8 mouse cellular contexts compared by ENCODE assay signal in genomic region chr11:73281528-73282027, GRCm38 (mm10). TPM values are rescaled to one million over a fixed set of nuclear protein-coding genes. Genes with fewer than 3 reads are reported as not detected.
A peak's percentile ranks its signal among the peaks of the same experiment; 100 is the strongest.
DNase-seq lines count a peak whose midpoint lies in the region; ATAC-seq lines count a peak whose summit lies in the region.

No protein-coding gene starts in this region.

- DNase-seq in A20 (ENCODE audit: low read depth, low spot score) = peak; percentile 37
- DNase-seq in brain, adult 2 months (ENCODE audit: low read depth, low spot score) = peak; percentile 93
- DNase-seq in kidney, postnatal 14 days = peak; percentile 68
- DNase-seq in liver, embryonic 11.5 days (ENCODE audit: low spot score) = peak; percentile 40
- DNase-seq in neural tube, embryonic 11.5 days (ENCODE audit: low spot score) = peak; percentile 63
- DNase-seq in thymus, adult 18-20 months = peak; percentile 7 to 15

- peak overlapping the region; percentile 42 for H3K4me3 ChIP-seq in heart, embryonic 15.5 days
- H3K4me3 ChIP-seq in liver, embryonic 11.5 days (ENCODE audit: low read depth, low read length) = peak overlapping the region; percentile 28
- H3K4me3 ChIP-seq in neural tube, embryonic 11.5 days (ENCODE audit: low read depth, low read length) = peak overlapping the region; percentile 12; the same call in 1 of the 2 replicates

- H3K9me3 ChIP-seq in heart, embryonic 15.5 days (replicated peaks) = no peaks in the 10 kb centered on the region
- no peaks in the 10 kb centered on the region for H3K9me3 ChIP-seq in liver, embryonic 11.5 days (ENCODE audit: control insufficient read depth, low read length)
- no peaks in the 10 kb centered on the region for H3K9me3 ChIP-seq in neural tube, embryonic 11.5 days (ENCODE audit: control insufficient read depth, low read length)

- ATAC-seq in erythroblast, adult 5-6 weeks (replicated peaks; ENCODE audit: low FRiP score, poor library complexity, severe bottlenecking) = peak; percentile 39
- ATAC-seq in heart, embryonic 15.5 days (replicated peaks; ENCODE audit: insufficient number of reproducible peaks, insufficient read depth, low FRiP score, low read depth) = peak; percentile 64
- peak; percentile 75 for ATAC-seq in liver, embryonic 11.5 days (replicated peaks; ENCODE audit: low FRiP score)
- ATAC-seq in neural tube, embryonic 11.5 days (ENCODE audit: insufficient read depth, low FRiP score, low TSS enrichment) = peak; percentile 72

- peaks cover 16% of the 10 kb centered on the region for H3K4me1 ChIP-seq in heart, embryonic 15.5 days (replicated peaks)
- H3K4me1 ChIP-seq in liver, embryonic 11.5 days (replicated peaks; ENCODE audit: control insufficient read depth, insufficient read depth, low read length) = no peaks in the 10 kb centered on the region
- H3K4me1 ChIP-seq in neural tube, embryonic 11.5 days (ENCODE audit: control insufficient read depth, insufficient read depth, low read length) = no peaks in the 10 kb centered on the region

- H3K27me3 ChIP-seq in heart, embryonic 15.5 days = no peaks in the 10 kb centered on the region
- H3K27me3 ChIP-seq in liver, embryonic 11.5 days (replicated peaks; ENCODE audit: control insufficient read depth, insufficient read depth, low read length) = no peaks in the 10 kb centered on the region
- H3K27me3 ChIP-seq in neural tube, embryonic 11.5 days (ENCODE audit: control insufficient read depth, insufficient read depth, low read length) = no peaks in the 10 kb centered on the region

- peak overlapping the region; percentile 62 for H3K4me2 ChIP-seq in heart, embryonic 15.5 days
- H3K4me2 ChIP-seq in liver, embryonic 11.5 days = peak overlapping the region; percentile 45
- peak overlapping the region; percentile 30 for H3K4me2 ChIP-seq in neural tube, embryonic 11.5 days (ENCODE audit: low read depth)

- 2% methylated on average over 16 of the region's 16 CpGs for WGBS in heart, embryonic 15.5 days
- WGBS in liver, embryonic 11.5 days = 1% methylated on average over 16 of the region's 16 CpGs
- WGBS in neural tube, embryonic 11.5 days = 4% methylated on average over 16 of the region's 16 CpGs

- H3K36me3 ChIP-seq in heart, embryonic 15.5 days = no peaks in the 10 kb centered on the region
- H3K36me3 ChIP-seq in liver, embryonic 11.5 days (ENCODE audit: control insufficient read depth, insufficient read depth, low read length) = no peaks in the 10 kb centered on the region
- no peaks in the 10 kb centered on the region for H3K36me3 ChIP-seq in neural tube, embryonic 11.5 days (ENCODE audit: control insufficient read depth, insufficient read depth, low read length)

- H3K9ac ChIP-seq in heart, embryonic 15.5 days = no peak overlapping the region
- no peak overlapping the region for H3K9ac ChIP-seq in liver, embryonic 11.5 days (ENCODE audit: low read depth, low read length)
- H3K9ac ChIP-seq in neural tube, embryonic 11.5 days (ENCODE audit: low read length) = 0 out of 2 replicates have a peak overlapping the region, but pooled peaks have one; percentile 5

- H3K27ac ChIP-seq in heart, embryonic 15.5 days = no peak overlapping the region
- H3K27ac ChIP-seq in liver, embryonic 11.5 days (ENCODE audit: low read depth, low read length) = no peak overlapping the region
- no peak overlapping the region for H3K27ac ChIP-seq in neural tube, embryonic 11.5 days (ENCODE audit: low read depth, low read length)

RNA-seq across cellular contexts. Expression of gene Trpv3, which starts 14.4 kb away (rescaled TPM):
- not detected in 2 replicates for total RNA-seq in erythroblast, adult 5-6 weeks (2015; ENCODE audit: low replicate concordance)
- not detected in 2 replicates for total RNA-seq in erythroblast, adult 5-6 weeks (2017; ENCODE audit: low replicate concordance)
- polyA plus RNA-seq in heart, embryonic 15.5 days (2015; fragmentation: Nextera tagmentation; extraction: Ambion mirVana) = 0.11 TPM in 2 replicates
- 0.04 TPM in 1 of 2 replicates, not detected in the other for polyA plus RNA-seq in liver, embryonic 11.5 days (2014; fragmentation: Nextera tagmentation; extraction: Ambion mirVana)
- 0.04 TPM in 2 replicates for polyA plus RNA-seq in neural tube, embryonic 11.5 days (2014; fragmentation: Nextera tagmentation; extraction: Ambion mirVana)

RNA-seq across cellular contexts. Expression of gene Trpv1, which starts 47.5 kb away (rescaled TPM):
- not detected in 2 replicates for total RNA-seq in erythroblast, adult 5-6 weeks (2015; ENCODE audit: low replicate concordance)
- total RNA-seq in erythroblast, adult 5-6 weeks (2017; ENCODE audit: low replicate concordance) = not detected in 2 replicates
- 0.06 and 0.11 TPM in 2 replicates for polyA plus RNA-seq in heart, embryonic 15.5 days (2015; fragmentation: Nextera tagmentation; extraction: Ambion mirVana)
- polyA plus RNA-seq in liver, embryonic 11.5 days (2014; fragmentation: Nextera tagmentation; extraction: Ambion mirVana) = not detected in 2 replicates
- polyA plus RNA-seq in neural tube, embryonic 11.5 days (2014; fragmentation: Nextera tagmentation; extraction: Ambion mirVana) = 0.18 TPM in 1 of 2 replicates, not detected in the other

RNA-seq across cellular contexts. Expression of gene Aspa, which starts 47.8 kb away (rescaled TPM):
- total RNA-seq in erythroblast, adult 5-6 weeks (2015; ENCODE audit: low replicate concordance) = 1.3 TPM in 1 of 2 replicates, not detected in the other
- total RNA-seq in erythroblast, adult 5-6 weeks (2017; ENCODE audit: low replicate concordance) = not detected in 2 replicates
- polyA plus RNA-seq in heart, embryonic 15.5 days (2015; fragmentation: Nextera tagmentation; extraction: Ambion mirVana) = 0.29 and 0.72 TPM in 2 replicates
- polyA plus RNA-seq in liver, embryonic 11.5 days (2014; fragmentation: Nextera tagmentation; extraction: Ambion mirVana) = 0.82 and 2.1 TPM in 2 replicates
- 0.15 TPM in 1 of 2 replicates, not detected in the other for polyA plus RNA-seq in neural tube, embryonic 11.5 days (2014; fragmentation: Nextera tagmentation; extraction: Ambion mirVana)

RNA-seq across cellular contexts. Expression of gene Gm49340, which starts 48.0 kb away (rescaled TPM):
- total RNA-seq in erythroblast, adult 5-6 weeks (2015; ENCODE audit: low replicate concordance) = not detected in 2 replicates
- not detected in 2 replicates for total RNA-seq in erythroblast, adult 5-6 weeks (2017; ENCODE audit: low replicate concordance)
- not detected in 2 replicates for polyA plus RNA-seq in heart, embryonic 15.5 days (2015; fragmentation: Nextera tagmentation; extraction: Ambion mirVana)
- not detected in 2 replicates for polyA plus RNA-seq in liver, embryonic 11.5 days (2014; fragmentation: Nextera tagmentation; extraction: Ambion mirVana)
- not detected in 2 replicates for polyA plus RNA-seq in neural tube, embryonic 11.5 days (2014; fragmentation: Nextera tagmentation; extraction: Ambion mirVana)

RNA-seq across cellular contexts. Expression of gene Spata22, which starts 48.0 kb away (rescaled TPM):
- total RNA-seq in erythroblast, adult 5-6 weeks (2015; ENCODE audit: low replicate concordance) = not detected in 2 replicates
- total RNA-seq in erythroblast, adult 5-6 weeks (2017; ENCODE audit: low replicate concordance) = not detected in 2 replicates
- polyA plus RNA-seq in heart, embryonic 15.5 days (2015; fragmentation: Nextera tagmentation; extraction: Ambion mirVana) = not detected in 2 replicates
- 0.32 TPM in 1 of 2 replicates, not detected in the other for polyA plus RNA-seq in liver, embryonic 11.5 days (2014; fragmentation: Nextera tagmentation; extraction: Ambion mirVana)
- polyA plus RNA-seq in neural tube, embryonic 11.5 days (2014; fragmentation: Nextera tagmentation; extraction: Ambion mirVana) = not detected in 2 replicates

Comparison
In these comparisons a context has a peak if more than half of its experiments do, and no peak if none do; other contexts are left out.
1. DNase-seq: peak in every context shown above with its lines; median percentile 93 in brain, adult 2 months; 68 in kidney, postnatal 14 days; 63 in neural tube, embryonic 11.5 days; 40 in liver, embryonic 11.5 days; 37 in A20; 11 in thymus, adult 18-20 months.